Mouse (Mus musculus): Measurements from ENCODE around the gene Sntg2.

DNA sequence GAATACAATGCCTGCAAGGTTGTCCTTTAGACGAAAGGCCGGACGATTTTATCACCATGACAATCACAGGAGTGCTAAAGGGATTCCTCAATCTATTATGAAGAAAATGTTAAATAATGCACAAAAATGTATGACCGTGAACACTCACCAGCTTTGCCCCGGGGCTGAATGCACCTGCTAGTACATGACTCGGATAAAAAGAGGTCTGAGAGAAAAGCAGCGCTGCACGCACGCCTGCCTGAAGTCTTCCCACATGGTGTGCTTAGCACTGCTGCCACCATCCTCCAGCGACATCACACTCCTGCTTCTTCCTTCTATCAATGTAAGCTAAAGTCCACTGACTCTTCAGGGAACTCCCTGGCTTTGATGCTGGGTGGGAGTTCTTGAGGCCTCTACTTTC is 118.6 kb downstream of the Sntg2 start:
- no peak for TF ChIP-seq POLR2A (IDR thresholded peaks at IDR 0.05; ENCODE audit: extremely low read depth, insufficient read depth, low read length)
- no peak for TF ChIP-seq CTCF (IDR thresholded peaks at IDR 0.05; ENCODE audit: extremely low read depth, insufficient read depth, low read length)

Data from cortical plate, adult 2 months (tissue).